Mouse (Mus musculus) left cerebral cortex, postnatal 36 days (tissue): ENCODE measurements at regions not wholly inside any gene's neighbourhood (a gene's known extent, or its start where the extent isn't known, plus 50 kb on each side); places are given as distances from the start of the nearest gene placed in this dataset.

ENCODE experiments used
- DNase-seq, 2 experiments: peaks; one replicate each; pipeline ENCODE4 v3.0.0; 2021 to 2022; ENCODE audit warnings: low spot score in 2 of 2, mixed read lengths in 1 of 2
- intact Hi-C: fragments of 180-260 bp; cut with DNase I; formaldehyde crosslinking; loops from one replicate; pipeline ENCODE4 v1.15.1; 2025

- no peak for DNase-seq
- intact Hi-C loops: no loop called here
Measured at GRCm38 (mm10) chr13:20661243-20661642, 132.7 kb upstream of the Aoah start.

- intact Hi-C loops: no loop called here
- no peak for DNase-seq
Measured at GRCm38 (mm10) chr13:20678754-20679153, 115.2 kb upstream of the Aoah start.

GRCm38 (mm10) chr13:20686914-20687313 is 107.0 kb upstream of the Aoah start:
- no peak for DNase-seq
- intact Hi-C loops: no loop called here

GRCm38 (mm10) chr13:20687453-20687852 is 106.5 kb upstream of the Aoah start:
- no peak for DNase-seq
- intact Hi-C loops: no loop called here

- DNase-seq: peak in 1 of 2 experiments; percentile 9
Measured at GRCm38 (mm10) chr13:20711486-20711885, 82.4 kb upstream of the Aoah start.

GRCm38 (mm10) chr13:20723326-20724120 is 70.4 kb upstream of the Aoah start:
- intact Hi-C loops: no loop called here
- no peak for DNase-seq

More at GRCm38 (mm10) chr13:20711486-20711885, 82.4 kb upstream of the Aoah start:
- intact Hi-C loops: no loop called here

DNA sequence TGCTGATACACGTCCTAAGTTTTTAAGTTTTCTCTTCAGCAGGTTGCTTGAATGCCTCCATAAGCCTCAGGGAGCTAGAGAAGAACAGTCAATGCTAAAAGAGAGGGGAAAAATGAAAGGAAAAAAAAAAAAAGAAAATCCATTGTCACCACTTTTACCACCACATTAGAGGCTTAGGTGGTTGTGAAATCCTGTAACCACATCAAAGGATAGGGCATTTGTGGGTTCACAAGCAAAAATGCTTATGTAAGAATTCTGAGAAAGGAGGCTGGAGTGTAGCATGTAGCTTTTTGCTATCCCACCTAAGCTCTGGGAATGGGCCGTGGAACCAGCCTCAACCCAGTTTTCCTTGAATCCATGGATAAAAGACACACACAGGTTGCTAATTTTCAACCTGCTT is 69.5 kb upstream of the Aoah start:
- intact Hi-C loops: no loop called here
- no peak for DNase-seq

GRCm38 (mm10) chr13:20725556-20725955 is 68.4 kb upstream of the Aoah start:
- DNase-seq: no peak
- intact Hi-C loops: no loop called here

- intact Hi-C loops: no loop called here
- no peak for DNase-seq
Measured at GRCm38 (mm10) chr13:20728064-20728463, 65.8 kb upstream of the Aoah start.

GRCm38 (mm10) chr13:20733046-20733445 is 60.9 kb upstream of the Aoah start:
- no peak for DNase-seq
- intact Hi-C loops: loop anchor here (10.0 kb wide), 1 partner anchor 172 kb away; no protein-coding TSS in a partner anchor

DNA sequence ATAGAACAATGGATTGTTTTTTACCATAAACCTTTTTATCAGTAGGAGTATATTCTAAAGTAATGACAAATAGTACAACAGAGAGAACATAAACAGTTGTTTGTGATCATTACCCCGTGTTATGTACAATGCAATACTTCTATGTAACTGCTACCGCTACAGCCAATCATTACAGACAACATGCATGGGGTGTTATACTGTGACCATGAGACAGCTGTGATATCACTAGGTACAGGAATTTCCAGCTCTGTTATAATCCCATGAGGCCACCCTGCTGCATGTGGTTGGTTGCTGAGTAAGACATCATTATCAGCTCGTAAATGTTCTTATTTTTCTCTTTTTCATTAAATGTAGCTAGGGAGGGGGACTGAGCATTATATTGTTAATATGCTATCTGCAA is 59.6 kb upstream of the Aoah start:
- DNase-seq: no peak
- intact Hi-C loops: loop anchor here (10.0 kb wide), 1 partner anchor 171 kb away; no protein-coding TSS in a partner anchor

DNA sequence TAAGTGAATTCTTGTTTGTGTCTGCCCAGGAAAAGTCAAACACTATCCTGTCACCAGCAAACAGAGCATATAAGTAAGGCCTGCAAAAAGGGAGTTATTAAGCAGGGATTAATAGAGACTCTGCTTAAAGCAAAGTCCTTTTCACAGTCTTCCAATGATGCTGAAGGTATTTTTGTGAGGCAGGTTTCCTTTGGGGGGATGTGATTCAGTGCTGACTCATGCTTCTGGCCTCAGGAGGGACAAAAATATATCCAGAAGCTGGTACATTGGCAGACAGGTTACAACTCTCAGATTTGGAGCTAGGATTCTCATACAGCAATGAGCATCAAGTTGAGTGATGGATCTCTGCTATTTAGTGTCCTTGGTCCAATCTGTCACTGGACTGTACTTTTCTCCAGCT is 57.3 kb upstream of the Aoah start:
- intact Hi-C loops: loop anchor here (10.0 kb wide), 1 partner anchor 168 kb away; no protein-coding TSS in a partner anchor
- DNase-seq: no peak
